In the genomic region with DNA sequence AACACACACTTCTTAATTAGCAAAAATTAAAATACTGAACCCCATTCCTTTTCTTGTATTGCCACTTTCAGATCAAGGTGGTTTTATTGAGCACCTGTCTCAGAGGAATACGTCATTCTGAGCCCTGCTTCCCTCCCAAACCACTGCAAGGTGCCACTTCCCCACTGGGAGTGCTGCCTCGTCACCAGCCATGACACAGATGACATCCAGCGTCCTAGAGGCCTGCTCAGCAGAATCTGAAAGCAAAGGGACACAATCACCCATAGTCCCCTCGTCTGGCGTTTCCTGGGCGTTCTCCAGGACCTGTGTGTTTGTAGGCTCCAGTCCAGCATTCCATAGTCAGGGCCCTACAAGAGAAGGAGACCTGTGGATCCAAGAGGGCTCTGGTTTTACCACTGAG, we compare ENCODE assay signal across 16 mouse cellular contexts. TPM values are rescaled to one million over a fixed set of nuclear protein-coding genes. Genes with fewer than 3 reads are reported as not detected.
DNase-seq lines count a peak whose midpoint lies in the region; ATAC-seq and TF ChIP-seq lines count a peak whose summit lies in the region.
"Had no signal": no experiment of that assay in that cellular context is flagged by ENCODE, and none has a peak within 500 bp of the region (broad histone marks: within the 10 kb centered on the region; RNA-seq: fewer than 3 reads in every experiment).

No protein-coding gene starts in this region.

- dilution Hi-C loops in CH12.LX (cut with MboI; ENCODE audit: extremely low pct_ligation_motif_present, extremely low pct_unique_long_range_greater_than_20kb, low sequenced_read_pairs), result no loop called here

- H3K27me3 ChIP-seq in kidney, adult 2 months (replicated peaks; ENCODE audit: control insufficient read depth, insufficient read depth, low read length), result no peaks in the 10 kb centered on the region
- peaks cover 32% of the 10 kb centered on the region for H3K27me3 ChIP-seq in kidney, embryonic 15.5 days
- H3K27me3 ChIP-seq in CH12.LX (replicated peaks), result no peaks in the 10 kb centered on the region

- no peak overlapping the region for H3K27ac ChIP-seq in kidney, adult 2 months (ENCODE audit: insufficient read depth, low read depth, low read length)
- H3K27ac ChIP-seq in kidney, embryonic 15.5 days, result no peak overlapping the region
- no peak overlapping the region; the same call in 1 of the 2 replicates for H3K27ac ChIP-seq in CH12.LX (ENCODE audit: insufficient read depth, low read depth)
- peak overlapping the region; percentile 15; the same call in 1 of the 2 replicates for H3K27ac ChIP-seq in brown adipose tissue, adult 24 weeks (replicated peaks; ENCODE audit: low read depth, low read length)

- in situ Hi-C loops in CH12.LX (cut with MboI; ENCODE audit: low pct_ligation_motif_present, low pct_unique_long_range_greater_than_20kb, low sequenced_read_pairs), result no loop called here

- WGBS in kidney, adult 2 months, result 43% methylated on average over 6 of the region's 6 CpGs
- WGBS in kidney, embryonic 15.5 days, result 43% methylated on average over 6 of the region's 6 CpGs

- TF ChIP-seq CTCF in kidney, adult 2 months (conservative IDR thresholded peaks at IDR 0.05; ENCODE audit: insufficient read depth, insufficient read length, low read depth, low read length), result 0 out of 2 replicates have a peak, but pooled peaks have one; percentile 28
- peak in 1 of 2 experiments; percentile 48; a peak in 2 of 4 replicates for TF ChIP-seq CTCF in CH12.LX (conservative IDR thresholded peaks at IDR 0.05 in 1 of 2, IDR thresholded peaks at IDR 0.05 in 1 of 2; ENCODE audit: low read depth in 2 of 2, low read length in 2 of 2)

- H3K9me3 ChIP-seq in kidney, embryonic 15.5 days (replicated peaks), result no peaks in the 10 kb centered on the region
- no peaks in the 10 kb centered on the region for H3K9me3 ChIP-seq in CH12.LX (replicated peaks; ENCODE audit: low read length)
- H3K9me3 ChIP-seq: G1E had no signal

- TF ChIP-seq EP300 in CH12.LX (IDR thresholded peaks at IDR 0.05; ENCODE audit: low read length), result peak; percentile 68

- H3K9ac ChIP-seq in kidney, embryonic 15.5 days, result no peak overlapping the region
- peak overlapping the region; percentile 12; the same call in 1 of the 2 replicates for H3K9ac ChIP-seq in CH12.LX (ENCODE audit: insufficient read depth, low read depth)

- TF ChIP-seq POLR2A in kidney, adult 2 months (IDR thresholded peaks at IDR 0.05; ENCODE audit: low read depth, low read length), result no peak
- TF ChIP-seq POLR2A in CH12.LX (IDR thresholded peaks at IDR 0.05; ENCODE audit: low read depth, low read length), result peak; percentile 38; the same call in 1 of the 2 replicates

- no peak overlapping the region for H3K4me3 ChIP-seq in kidney, adult 2 months (ENCODE audit: insufficient read depth, low read depth, low read length)
- H3K4me3 ChIP-seq in kidney, embryonic 15.5 days (replicated peaks), result no peak overlapping the region
- H3K4me3 ChIP-seq in CH12.LX (replicated peaks in 1 of 3; ENCODE audit: low read depth in 2 of 3, low read length in 2 of 3, poor library complexity in 1 of 3), result no peak overlapping the region
- H3K4me3 ChIP-seq in brown adipose tissue, adult 24 weeks (ENCODE audit: insufficient read depth, low read depth, low read length), result no peak overlapping the region

- TF ChIP-seq RAD21 in CH12.LX (IDR thresholded peaks at IDR 0.05; ENCODE audit: low read depth, low read length), result peak; percentile 18; the same call in 1 of the 2 replicates

- ATAC-seq in kidney, embryonic 15.5 days (replicated peaks; ENCODE audit: low FRiP score), result no peak
- no peak for ATAC-seq in cerebellum, adult (ENCODE audit: insufficient number of reproducible peaks, low FRiP score, low TSS enrichment)

- H3K36me3 ChIP-seq in kidney, adult 2 months (ENCODE audit: control insufficient read depth, insufficient read depth, low read length), result no peaks in the 10 kb centered on the region
- H3K36me3 ChIP-seq in kidney, embryonic 15.5 days, result no peaks in the 10 kb centered on the region
- no peaks in the 10 kb centered on the region for H3K36me3 ChIP-seq in CH12.LX (replicated peaks in 1 of 2; ENCODE audit: control insufficient read depth in 1 of 2, insufficient read depth in 1 of 2, low read length in 1 of 2)
- H3K36me3 ChIP-seq: G1E had no signal

- DNase-seq in kidney, adult 2 months, result peak; percentile 48
- peak; percentile 74 for DNase-seq in CH12.LX (ENCODE audit: extremely low read depth)
- peak; percentile 34 to 52 for DNase-seq in kidney, postnatal 25 days
- no peak for DNase-seq in right cerebral cortex, adult 18-20 months
- DNase-seq in gastrocnemius, adult 18-20 months (ENCODE audit: low spot score), result no peak
- DNase-seq: cerebellum, adult 9-11 months; layer of hippocampus, adult 9-11 months; liver; midbrain, embryonic 14.5 days; thymus, postnatal 25 days had no signal

- no peaks in the 10 kb centered on the region for H3K79me2 ChIP-seq in CH12.LX (replicated peaks; ENCODE audit: control insufficient read depth, extremely low read depth, insufficient read depth, poor library complexity, severe bottlenecking)

- H3K4me2 ChIP-seq in kidney, embryonic 15.5 days, result no peak overlapping the region
- H3K4me2 ChIP-seq in CH12.LX (ENCODE audit: insufficient read depth, low read depth, poor library complexity, severe bottlenecking), result peak overlapping the region; percentile 27

- H3K4me1 ChIP-seq in kidney, adult 2 months (ENCODE audit: control insufficient read depth, insufficient read depth, low read length), result peaks cover 2% of the 10 kb centered on the region; the same call in 1 of the 2 replicates
- H3K4me1 ChIP-seq in kidney, embryonic 15.5 days, result peaks cover under 1% of the 10 kb centered on the region; the same call in 1 of the 2 replicates
- peaks cover 11 to 44% of the 10 kb centered on the region in 2 experiments for H3K4me1 ChIP-seq in CH12.LX (ENCODE audit: control insufficient read depth in 1 of 2, insufficient read depth in 2 of 2)
- peaks cover 3% of the 10 kb centered on the region; the same call in 1 of the 2 replicates for H3K4me1 ChIP-seq in brown adipose tissue, adult 24 weeks (ENCODE audit: control insufficient read depth, insufficient read depth, insufficient read length, low read length)

TF ChIP-seq in CH12.LX, 34 proteins besides CTCF, POLR2A, EP300 and RAD21 (continues in another document):
- TF ChIP-seq ZMIZ1 (IDR thresholded peaks at IDR 0.05; ENCODE audit: low read depth, low read length), result no peak
- TF ChIP-seq ETS1 (conservative IDR thresholded peaks at IDR 0.05; ENCODE audit: low read depth, low read length), result peak; percentile 40
- TF ChIP-seq TCF12 (IDR thresholded peaks at IDR 0.05; ENCODE audit: low read depth, low read length), result no peak
- TF ChIP-seq JUND (conservative IDR thresholded peaks at IDR 0.05; ENCODE audit: low read depth, low read length), result 0 out of 2 replicates have a peak, but pooled peaks have one; percentile 8
- TF ChIP-seq NRF1 (IDR thresholded peaks at IDR 0.05; ENCODE audit: low read depth, low read length), result no peak
- no peak for TF ChIP-seq MAX (IDR thresholded peaks at IDR 0.05; ENCODE audit: low read length)
- TF ChIP-seq NELFE (IDR thresholded peaks at IDR 0.05; ENCODE audit: low read depth, low read length), result no peak
- no peak for TF ChIP-seq SIN3A (IDR thresholded peaks at IDR 0.05; ENCODE audit: low read length)
- TF ChIP-seq SMC3 (IDR thresholded peaks at IDR 0.05; ENCODE audit: low read depth, low read length), result no peak; the same call in 1 of the 2 replicates
- no peak for TF ChIP-seq MAZ (IDR thresholded peaks at IDR 0.05; ENCODE audit: low read depth, low read length)
- TF ChIP-seq PAX5 (IDR thresholded peaks at IDR 0.05; ENCODE audit: low read length), result no peak
- TF ChIP-seq MXI1 (IDR thresholded peaks at IDR 0.05; ENCODE audit: low read depth, low read length), result no peak
- no peak for TF ChIP-seq CHD2 (IDR thresholded peaks at IDR 0.05; ENCODE audit: low read length)
- no peak for TF ChIP-seq ZC3H11A (IDR thresholded peaks at IDR 0.05; ENCODE audit: low read depth, low read length)
- TF ChIP-seq GABPA (IDR thresholded peaks at IDR 0.05; ENCODE audit: insufficient replicate concordance, low read depth, low read length), result no peak
- TF ChIP-seq BHLHE40 (IDR thresholded peaks at IDR 0.05; ENCODE audit: low read depth, low read length), result no peak
- no peak for TF ChIP-seq KAT2A (IDR thresholded peaks at IDR 0.05; ENCODE audit: insufficient replicate concordance, low read length)
- TF ChIP-seq TBP (conservative IDR thresholded peaks at IDR 0.05; ENCODE audit: low read depth, low read length), result no peak
- TF ChIP-seq UBTF (IDR thresholded peaks at IDR 0.05; ENCODE audit: low read depth, low read length), result no peak
- no peak for TF ChIP-seq USF1 (IDR thresholded peaks at IDR 0.05; ENCODE audit: low read depth, low read length)
- TF ChIP-seq MAFK (IDR thresholded peaks at IDR 0.05; ENCODE audit: insufficient replicate concordance, low read length), result 0 out of 2 replicates have a peak, but pooled peaks have one; percentile 20
- TF ChIP-seq CHD1 (IDR thresholded peaks at IDR 0.05; ENCODE audit: low read depth, low read length), result no peak
- no peak for TF ChIP-seq MEF2A (IDR thresholded peaks at IDR 0.05; ENCODE audit: borderline replicate concordance, low read depth, low read length)
- no peak for TF ChIP-seq ZKSCAN1 (IDR thresholded peaks at IDR 0.05; ENCODE audit: borderline replicate concordance, low read depth, low read length)
- no peak for TF ChIP-seq HCFC1 (IDR thresholded peaks at IDR 0.05; ENCODE audit: low read depth, low read length)
- no peak for TF ChIP-seq RCOR1 (conservative IDR thresholded peaks at IDR 0.05; ENCODE audit: low read depth, low read length)

RNA-seq across cellular contexts. Expression of gene 9230112D13Rik, which starts 8.5 kb away (rescaled TPM):
- not detected in 2 replicates for polyA plus RNA-seq in kidney, adult 2 months (2012; rRNA removed)
- not detected in 2 replicates for polyA plus RNA-seq in kidney, embryonic 15.5 days (2015; fragmentation: Nextera tagmentation; extraction: Ambion mirVana)
- 0.80 and 1.6 TPM in 2 replicates for total RNA-seq in CH12.LX (2012; rRNA removed)
- 1.7 and 2.6 TPM in 2 replicates for total RNA-seq in CH12.LX (2014; rRNA removed)
- polyA plus RNA-seq in CH12.LX (2012; ENCODE audit: insufficient read length, low read depth), result 1.4 and 1.9 TPM in 2 replicates
- not detected in 2 replicates for polyA plus RNA-seq in brown adipose tissue, adult 24 weeks (2012; ENCODE audit: insufficient read depth, insufficient read length, missing spikeins)
- total RNA-seq in gastrocnemius, adult 18-20 months (2021), result not detected
- total RNA-seq: G1E; neutrophil, adult 5-6 weeks had no signal
- polyA plus RNA-seq: embryonic facial prominence, embryonic 14.5 days; G1E; midbrain, embryonic 14.5 days had no signal

RNA-seq across cellular contexts. Expression of gene Bmpr1a, which starts 11.0 kb away (rescaled TPM):
- 11.0 and 11.4 TPM in 2 replicates for polyA plus RNA-seq in kidney, adult 2 months (2012; rRNA removed)
- polyA plus RNA-seq in kidney, embryonic 15.5 days (2015; fragmentation: Nextera tagmentation; extraction: Ambion mirVana), result 47.3 and 47.7 TPM in 2 replicates
- total RNA-seq in CH12.LX (2012; rRNA removed), result 26.2 and 32.6 TPM in 2 replicates
- total RNA-seq in CH12.LX (2014; rRNA removed), result 46.7 and 47.9 TPM in 2 replicates
- polyA plus RNA-seq in CH12.LX (2012; ENCODE audit: insufficient read length, low read depth), result 29.8 and 30.1 TPM in 2 replicates
- 20.5 and 21.8 TPM in 2 replicates for polyA plus RNA-seq in brown adipose tissue, adult 24 weeks (2012; ENCODE audit: insufficient read depth, insufficient read length, missing spikeins)
- total RNA-seq in gastrocnemius, adult 18-20 months (2021), result 10 to 100 TPM; 46.3 to 47.4 TPM
- polyA plus RNA-seq: G1E had no signal

Comparison
In these comparisons a context has a peak if more than half of its experiments do, and no peak if none do; other contexts are left out.
1. DNase-seq: peak in kidney, adult 2 months (single experiment), CH12.LX (single experiment) and kidney, postnatal 25 days (2 of 2); none in right cerebral cortex, adult 18-20 months (single experiment) and gastrocnemius, adult 18-20 months (single experiment).